Mouse (Mus musculus) C2C12 (cell line): Measurements from ENCODE around the gene Gpm6a.

Source experiments
- CEBPB ChIP-seq: IDR thresholded peaks from one replicate; pipeline ENCODE4 v1.6.1; 2011; ENCODE audit warnings: low read depth, mild to moderate bottlenecking, control low read depth, moderate library complexity
- CTCF ChIP-seq: IDR thresholded peaks from one replicate; pipeline ENCODE4 v1.5.1; 2011; ENCODE audit not compliant: control insufficient read depth, insufficient read depth, insufficient read length
- MAX ChIP-seq: IDR thresholded peaks from one replicate; pipeline ENCODE4 v1.6.1; 2011; ENCODE audit warnings: mild to moderate bottlenecking, control low read depth
- MYOD1 ChIP-seq: IDR thresholded peaks from one replicate; pipeline ENCODE4 v1.6.1; 2011; ENCODE audit warnings: low read depth; ENCODE audit not compliant: control insufficient read depth, insufficient read length
- MYOG ChIP-seq: IDR thresholded peaks from one replicate; pipeline ENCODE4 v1.6.1; 2011; ENCODE audit not compliant: control insufficient read depth, insufficient read length; ENCODE audit errors: extremely low read depth

DNA sequence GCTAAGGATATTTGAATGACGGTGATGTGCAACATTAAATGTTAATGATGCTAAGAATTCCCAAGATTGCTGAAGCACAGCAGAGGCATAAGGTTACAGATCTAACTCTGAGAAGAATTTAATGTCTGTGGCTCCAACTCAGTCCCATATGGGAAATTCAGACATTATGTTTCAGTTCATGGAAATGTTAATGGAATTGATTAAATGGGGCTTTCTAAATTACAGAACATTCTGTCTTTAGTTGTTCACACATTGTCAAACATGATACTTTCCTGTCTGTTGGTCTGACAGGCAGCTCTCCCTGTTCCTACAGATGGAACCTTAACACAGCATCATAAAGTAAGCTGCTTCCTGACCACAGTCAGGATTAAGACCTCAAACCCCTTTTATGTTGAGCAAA, 47.8 kb downstream of the Gpm6a start:
- TF ChIP-seq MYOD1: no peak
- TF ChIP-seq CTCF: no peak
- no peak for TF ChIP-seq MYOG
- TF ChIP-seq MAX: no peak
- no peak for TF ChIP-seq CEBPB
